Mouse (Mus musculus) heart, embryonic 16.5 days (tissue): Measurements from ENCODE around the gene Gm6096. TPM values are rescaled to one million over a fixed set of nuclear protein-coding genes. Genes with fewer than 3 reads are reported as not detected.

Source experiments
- ATAC-seq: fragments of 200-750 bp; cut with Nextera tagmentation; replicated peaks from 2 replicates; pipeline ENCODE4 v1.8.0; 2017; ENCODE audit warnings: moderate number of reproducible peaks; ENCODE audit not compliant: insufficient read depth, low FRiP score; ENCODE audit errors: extremely low read depth
- H3K27ac ChIP-seq: fragments of 300-500 bp; sonication (generic); 2 replicates; pipeline ENCODE4 v1.5.1; 2014; ENCODE audit warnings: mild to moderate bottlenecking, low read length, control low read depth, moderate library complexity
- H3K27me3 ChIP-seq: fragments of 300-500 bp; sonication (generic); 2 replicates; pipeline ENCODE4 v1.6.1; 2014; ENCODE audit warnings: low read length, mixed read lengths; ENCODE audit not compliant: control insufficient read depth, insufficient read depth
- H3K36me3 ChIP-seq: fragments of 300-500 bp; sonication (generic); 2 replicates; pipeline ENCODE4 v1.6.1; 2014; ENCODE audit not compliant: control insufficient read depth, insufficient read depth
- H3K4me1 ChIP-seq: fragments of 300-500 bp; sonication (generic); 2 replicates; pipeline ENCODE4 v1.6.1; 2014; ENCODE audit warnings: low read length, mixed read lengths; ENCODE audit not compliant: control insufficient read depth, insufficient read depth
- H3K4me2 ChIP-seq: fragments of 300-500 bp; sonication (generic); 2 replicates; pipeline ENCODE4 v1.6.1; 2014; ENCODE audit warnings: low read depth, mild to moderate bottlenecking, control low read depth, low read length
- H3K4me3 ChIP-seq: fragments of 300-500 bp; sonication (generic); 2 replicates; pipeline ENCODE4 v1.5.1; 2014; ENCODE audit warnings: mild to moderate bottlenecking, control low read depth, low read length
- H3K9ac ChIP-seq: fragments of 300-500 bp; sonication (generic); 2 replicates; pipeline ENCODE4 v1.6.1; 2014; ENCODE audit warnings: low read length, control low read depth
- H3K9me3 ChIP-seq: fragments of 300-500 bp; sonication (generic); replicated peaks from 2 replicates; pipeline ENCODE4 v1.6.1; 2016; ENCODE audit warnings: low read length; ENCODE audit not compliant: control insufficient read depth
- WGBS: fragments of 180-500 bp; shearing (Covaris S2); extraction: QIAGEN DNeasy Blood & Tissue Kit; methylation state at CpG from one replicate; pipeline ENCODE4 v1.1.7; 2014; 5-methylcytosine and 5-hydroxymethylcytosine counted together
- polyA plus RNA-seq: library from polyadenylated mRNA; unstranded; fragments of >200 nt; fragmentation: Nextera tagmentation; extraction: Ambion mirVana; gene quantifications from 2 replicates; pipeline ENCODE4 v1.2.1, GENCODE M21; 2015

Gm6096 gene
- polyA plus RNA-seq, 1 experiment from 2014 or later, result 0.42 TPM

DNA sequence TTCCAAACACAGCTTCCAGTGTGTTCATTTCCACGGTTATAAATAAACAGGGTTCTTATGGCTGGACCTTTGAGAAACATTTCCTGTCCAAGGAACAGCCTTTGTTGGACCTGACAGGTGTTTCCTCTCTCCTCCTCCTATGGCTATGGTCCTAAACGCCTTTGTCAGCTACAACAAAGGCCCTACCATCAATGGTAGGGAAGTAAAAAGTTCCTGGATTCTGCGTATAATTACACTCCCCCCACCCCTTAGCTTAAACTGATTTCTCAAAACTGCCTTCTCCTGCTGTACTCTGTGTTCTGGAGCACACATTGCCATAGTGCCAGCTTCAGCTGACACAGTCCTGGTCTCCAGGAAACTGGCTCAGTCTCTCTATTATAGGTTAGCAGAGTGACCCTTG is 4.3 kb downstream of the Gm6096 start:
- Histone ChIP-seq H3K4me2 (no peak overlapping the region), H3K4me3 (no peak overlapping the region), H3K36me3 (peaks cover 30% of the 10 kb centered on the region), H3K4me1 (no peaks in the 10 kb centered on the region), H3K27ac (peak overlapping the region; percentile 70), H3K9me3 (no peaks in the 10 kb centered on the region), H3K9ac (no peak overlapping the region), H3K27me3 (no peaks in the 10 kb centered on the region)
- WGBS, result 63% methylated on average over 3 of the region's 3 CpGs
- peak; percentile 28; the same call in 1 of the 2 replicates for ATAC-seq

DNA sequence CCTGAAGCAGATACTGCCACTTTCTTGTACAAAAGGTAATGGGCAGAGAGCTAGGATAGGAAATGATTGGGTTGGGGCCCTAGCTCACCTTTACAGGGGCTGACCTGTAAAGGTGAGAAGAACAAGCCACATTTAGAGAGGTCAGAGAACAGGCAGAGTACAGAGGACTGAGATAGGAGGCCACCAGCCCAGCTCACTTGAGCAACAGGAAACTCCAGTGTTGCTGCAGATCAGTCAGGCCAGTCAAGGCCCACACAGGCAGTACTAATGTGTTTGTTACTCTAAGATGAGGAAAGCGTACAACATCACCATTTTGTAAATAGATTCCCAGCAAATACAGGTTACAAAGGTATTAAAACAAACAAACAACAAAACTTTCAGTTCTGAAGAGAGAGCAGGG is 5.1 kb downstream of the Gm6096 start:
- ATAC-seq, result no peak
- Histone ChIP-seq H3K27ac (peak overlapping the region; percentile 70), H3K4me3 (no peak overlapping the region), H3K9me3 (no peaks in the 10 kb centered on the region), H3K36me3 (peaks cover 31% of the 10 kb centered on the region), H3K9ac (no peak overlapping the region), H3K4me1 (no peaks in the 10 kb centered on the region), H3K4me2 (no peak overlapping the region), H3K27me3 (no peaks in the 10 kb centered on the region)
- 83% methylated on average over 1 of the region's 1 CpGs for WGBS

GRCm38 (mm10) chr7:34257279-34257678 is 6.4 kb downstream of the Gm6096 start:
- no peaks in the 10 kb centered on the region for H3K4me1 ChIP-seq
- ATAC-seq, result no peak
- H3K27ac ChIP-seq, result 0 out of 2 replicates have a peak overlapping the region, but pooled peaks have one; percentile 2
- WGBS, result 69% methylated on average over 9 of the region's 9 CpGs
- no peaks in the 10 kb centered on the region for H3K9me3 ChIP-seq
- H3K4me3 ChIP-seq, result no peak overlapping the region
- no peaks in the 10 kb centered on the region for H3K27me3 ChIP-seq
- no peak overlapping the region for H3K9ac ChIP-seq
- no peak overlapping the region for H3K4me2 ChIP-seq
- H3K36me3 ChIP-seq, result peaks cover 36% of the 10 kb centered on the region

- no peak overlapping the region for H3K9ac ChIP-seq
- H3K4me1 ChIP-seq, result no peaks in the 10 kb centered on the region
- no peak overlapping the region for H3K27ac ChIP-seq
- H3K4me3 ChIP-seq, result no peak overlapping the region
- WGBS, result 100% methylated on average over 1 of the region's 1 CpGs
- no peaks in the 10 kb centered on the region for H3K27me3 ChIP-seq
- H3K9me3 ChIP-seq, result no peaks in the 10 kb centered on the region
- peaks cover 35% of the 10 kb centered on the region for H3K36me3 ChIP-seq
- no peak overlapping the region for H3K4me2 ChIP-seq
- no peak for ATAC-seq
Observed at GRCm38 (mm10) chr7:34258407-34258806, 7.6 kb downstream of the Gm6096 start.

GRCm38 (mm10) chr7:34263437-34263836 is 12.6 kb downstream of the Gm6096 start:
- Histone ChIP-seq H3K36me3 (peaks cover 14% of the 10 kb centered on the region), H3K4me1 (peaks cover 28% of the 10 kb centered on the region), H3K9ac (no peak overlapping the region), H3K27me3 (no peaks in the 10 kb centered on the region), H3K4me3 (no peak overlapping the region), H3K4me2 (no peak overlapping the region), H3K27ac (no peak overlapping the region), H3K9me3 (no peaks in the 10 kb centered on the region)
- ATAC-seq, result no peak
- 82% methylated on average over 5 of the region's 5 CpGs for WGBS

DNA sequence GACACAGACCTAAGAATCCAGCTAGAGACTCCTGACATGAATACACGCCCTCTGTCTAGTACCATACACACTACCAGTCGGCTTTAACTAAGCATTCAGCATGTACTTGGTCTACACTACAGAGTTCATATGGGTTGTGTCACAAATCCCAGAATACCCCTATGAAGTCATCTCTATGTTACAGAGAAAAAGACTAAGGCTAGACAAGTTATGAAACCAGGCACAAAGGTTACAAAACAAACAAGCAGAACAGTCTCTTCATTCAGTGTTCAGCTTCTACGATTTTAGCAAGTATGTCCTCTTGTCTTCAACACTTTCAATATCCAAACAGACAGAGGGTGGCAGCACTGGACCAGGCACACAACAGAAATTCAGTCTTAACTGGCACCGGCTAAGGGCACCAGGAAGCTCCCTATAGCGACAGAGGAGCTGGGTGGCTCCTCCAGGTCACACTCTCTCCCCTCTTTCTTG is 15.1 kb downstream of the Gm6096 start:
- H3K36me3 ChIP-seq, result peaks cover 13% of the 10 kb centered on the region
- WGBS, result 21% methylated on average over 5 of the region's 5 CpGs
- peak overlapping the region; percentile 60 for H3K9ac ChIP-seq
- ATAC-seq, result peak; percentile 77
- H3K27ac ChIP-seq, result peak overlapping the region; percentile 63
- H3K4me2 ChIP-seq, result peak overlapping the region; percentile 19; the same call in 1 of the 2 replicates
- H3K4me1 ChIP-seq, result peaks cover 41% of the 10 kb centered on the region
- H3K9me3 ChIP-seq, result no peaks in the 10 kb centered on the region
- H3K4me3 ChIP-seq, result no peak overlapping the region
- H3K27me3 ChIP-seq, result no peaks in the 10 kb centered on the region

GRCm38 (mm10) chr7:34266421-34266820 is 15.6 kb downstream of the Gm6096 start:
- H3K9ac ChIP-seq, result 0 out of 2 replicates have a peak overlapping the region, but pooled peaks have one; percentile 14
- H3K4me3 ChIP-seq, result no peak overlapping the region
- ATAC-seq, result no peak; the same call in 1 of the 2 replicates
- H3K4me1 ChIP-seq, result peaks cover 41% of the 10 kb centered on the region
- H3K27ac ChIP-seq, result peak overlapping the region; percentile 63
- peak overlapping the region; percentile 13; the same call in 1 of the 2 replicates for H3K4me2 ChIP-seq
- peaks cover 11% of the 10 kb centered on the region for H3K36me3 ChIP-seq
- no peaks in the 10 kb centered on the region for H3K27me3 ChIP-seq
- H3K9me3 ChIP-seq, result no peaks in the 10 kb centered on the region

DNA sequence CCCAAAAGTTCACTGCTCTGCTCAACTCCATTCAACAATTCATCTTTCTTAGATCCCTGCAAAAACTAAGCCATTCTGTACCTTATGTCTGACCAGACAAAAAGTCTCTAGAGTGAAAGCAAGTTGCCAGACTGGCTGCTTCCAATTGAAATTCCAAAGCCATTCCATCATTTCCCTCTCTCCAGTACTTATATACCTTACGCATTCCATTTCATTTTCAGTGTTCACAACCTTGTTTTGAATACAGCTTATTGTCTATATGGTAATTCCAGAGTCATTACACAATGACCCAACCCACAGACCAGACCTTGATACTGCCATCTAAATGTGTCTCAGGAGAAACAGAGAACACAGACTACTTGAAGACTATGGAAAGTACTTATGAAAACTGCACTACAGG is 17.6 kb downstream of the Gm6096 start:
- Histone ChIP-seq H3K4me1 (peaks cover 43% of the 10 kb centered on the region), H3K9me3 (no peaks in the 10 kb centered on the region), H3K9ac (no peak overlapping the region), H3K27me3 (no peaks in the 10 kb centered on the region), H3K27ac (peak overlapping the region; percentile 62), H3K4me2 (no peak overlapping the region), H3K4me3 (no peak overlapping the region), H3K36me3 (0 out of 2 replicates have a peak, but pooled peaks cover under 1% of the 10 kb centered on the region)
- no peak for ATAC-seq
- 34% methylated on average over 1 of the region's 1 CpGs for WGBS

GRCm38 (mm10) chr7:34272465-34272864 is 21.6 kb downstream of the Gm6096 start:
- 54% methylated on average over 4 of the region's 4 CpGs for WGBS
- Histone ChIP-seq H3K27ac (no peak overlapping the region), H3K4me3 (no peak overlapping the region), H3K36me3 (peaks cover 8% of the 10 kb centered on the region), H3K9me3 (0 out of 2 replicates have a peak, but pooled peaks cover 4% of the 10 kb centered on the region), H3K9ac (no peak overlapping the region), H3K4me1 (peaks cover 22% of the 10 kb centered on the region), H3K27me3 (no peaks in the 10 kb centered on the region), H3K4me2 (no peak overlapping the region)
- ATAC-seq, result no peak
